Mouse (Mus musculus) heart, embryonic 15.5 days (tissue): ENCODE results near the gene Srsf10. TPM values are rescaled to one million over a fixed set of nuclear protein-coding genes. Genes with fewer than 3 reads are reported as not detected.

Experiments used
- ATAC-seq: fragments of 200-750 bp; cut with Nextera tagmentation; replicated peaks from 2 replicates; pipeline ENCODE4 v1.8.0; 2017; ENCODE audit warnings: low read depth, moderate TSS enrichment; ENCODE audit not compliant: insufficient number of reproducible peaks, insufficient read depth, low FRiP score
- H3K27ac ChIP-seq: fragments of 300-500 bp; sonication (generic); 2 replicates; pipeline ENCODE4 v1.5.1; 2015; ENCODE audit warnings: mild to moderate bottlenecking, inconsistent platforms
- H3K27me3 ChIP-seq: fragments of 300-500 bp; sonication (generic); 2 replicates; pipeline ENCODE4 v1.6.1; 2015; ENCODE audit warnings: inconsistent platforms
- H3K36me3 ChIP-seq: fragments of 300-500 bp; sonication (generic); 2 replicates; pipeline ENCODE4 v1.6.1; 2015; ENCODE audit warnings: mild to moderate bottlenecking, inconsistent platforms
- H3K4me1 ChIP-seq: fragments of 300-500 bp; sonication (generic); replicated peaks from 2 replicates; pipeline ENCODE4 v1.6.1; 2015; ENCODE audit warnings: inconsistent platforms
- H3K4me2 ChIP-seq: fragments of 300-500 bp; sonication (generic); 2 replicates; pipeline ENCODE4 v1.6.1; 2015; ENCODE audit warnings: inconsistent platforms, mild to moderate bottlenecking, moderate library complexity
- H3K4me3 ChIP-seq: fragments of 300-500 bp; sonication (generic); 2 replicates; pipeline ENCODE4 v1.5.1; 2015; ENCODE audit warnings: mild to moderate bottlenecking, inconsistent platforms
- H3K9ac ChIP-seq: fragments of 300-500 bp; sonication (generic); 2 replicates; pipeline ENCODE4 v1.6.1; 2015; ENCODE audit warnings: mild to moderate bottlenecking, inconsistent platforms
- H3K9me3 ChIP-seq: fragments of 300-500 bp; sonication (generic); replicated peaks from 2 replicates; pipeline ENCODE4 v1.6.1; 2016; ENCODE audit warnings: inconsistent platforms
- WGBS: fragments of 180-500 bp; shearing (Covaris S2); methylation state at CpG from one replicate; pipeline ENCODE4 v1.1.7; 2015; ENCODE audit warnings: mixed read lengths; 5-methylcytosine and 5-hydroxymethylcytosine counted together
- polyA plus RNA-seq: library from polyadenylated mRNA; unstranded; fragments of >200 nt; fragmentation: Nextera tagmentation; extraction: Ambion mirVana; gene quantifications from 2 replicates; pipeline ENCODE4 v1.2.1, GENCODE M21; 2015

Srsf10 gene
- polyA plus RNA-seq = 127 and 131 TPM in 2 replicates

GRCm38 (mm10) chr4:135855536-135856222 is at the start of gene Srsf10:
TSS of gene Srsf10 (plus strand) at chr4:135855747.
- Histone ChIP-seq H3K4me3 (peak within 1 kb of the TSS; percentile 97), H3K4me1 (peaks cover 40% of the 10 kb centered on the region), H3K9ac (peak within 1 kb of the TSS; percentile 96), H3K9me3 (no peaks in the 10 kb centered on the region), H3K36me3 (no peaks in the 10 kb centered on the region), H3K4me2 (peak within 1 kb of the TSS; percentile 87), H3K27me3 (no peaks in the 10 kb centered on the region), H3K27ac (peak within 1 kb of the TSS; percentile 99)
- under 1% methylated on average over 67 of the region's 67 CpGs for WGBS
- peak; percentile 93 for ATAC-seq

- no peak for ATAC-seq
- Histone ChIP-seq H3K4me1 (0 out of 2 replicates have a peak, but pooled peaks cover 3% of the 10 kb centered on the region), H3K36me3 (no peaks in the 10 kb centered on the region), H3K9ac (no peak overlapping the region), H3K9me3 (no peaks in the 10 kb centered on the region), H3K27me3 (no peaks in the 10 kb centered on the region), H3K4me3 (no peak overlapping the region), H3K4me2 (no peak overlapping the region), H3K27ac (no peak overlapping the region)
- 78% methylated on average over 7 of the region's 7 CpGs for WGBS
These were observed 40.7 kb upstream of the Srsf10 start for GRCm38 (mm10) chr4:135814896-135815295.

GRCm38 (mm10) chr4:135816905-135817622 is 38.5 kb upstream of the Srsf10 start:
- Histone ChIP-seq H3K27me3 (no peaks in the 10 kb centered on the region), H3K4me2 (no peak overlapping the region), H3K36me3 (no peaks in the 10 kb centered on the region), H3K4me3 (no peak overlapping the region), H3K9me3 (no peaks in the 10 kb centered on the region), H3K4me1 (peaks cover 4% of the 10 kb centered on the region), H3K9ac (no peak overlapping the region), H3K27ac (no peak overlapping the region)
- 34% methylated on average over 12 of the region's 12 CpGs for WGBS
- no peak for ATAC-seq

- peaks cover 4% of the 10 kb centered on the region for H3K4me1 ChIP-seq
- no peak overlapping the region for H3K4me2 ChIP-seq
- H3K27ac ChIP-seq = no peak overlapping the region
- ATAC-seq = no peak
- WGBS = 91% methylated on average over 3 of the region's 3 CpGs
- no peaks in the 10 kb centered on the region for H3K9me3 ChIP-seq
- H3K4me3 ChIP-seq = no peak overlapping the region
- no peaks in the 10 kb centered on the region for H3K36me3 ChIP-seq
- no peak overlapping the region for H3K9ac ChIP-seq
- H3K27me3 ChIP-seq = no peaks in the 10 kb centered on the region
These were observed 37.2 kb upstream of the Srsf10 start for GRCm38 (mm10) chr4:135818366-135818765.

- H3K27ac ChIP-seq = peak overlapping the region; percentile 60
- no peaks in the 10 kb centered on the region for H3K9me3 ChIP-seq
- WGBS = 47% methylated on average over 17 of the region's 17 CpGs
- no peak overlapping the region for H3K4me3 ChIP-seq
- H3K36me3 ChIP-seq = no peaks in the 10 kb centered on the region
- no peak overlapping the region for H3K4me2 ChIP-seq
- ATAC-seq = no peak
- no peaks in the 10 kb centered on the region for H3K27me3 ChIP-seq
- peaks cover 4% of the 10 kb centered on the region for H3K4me1 ChIP-seq
- no peak overlapping the region for H3K9ac ChIP-seq
These were observed 35.6 kb upstream of the Srsf10 start for GRCm38 (mm10) chr4:135819826-135820526.

GRCm38 (mm10) chr4:135821772-135822171 is 33.8 kb upstream of the Srsf10 start:
- H3K36me3 ChIP-seq = no peaks in the 10 kb centered on the region
- H3K27me3 ChIP-seq = no peaks in the 10 kb centered on the region
- peaks cover 4% of the 10 kb centered on the region for H3K4me1 ChIP-seq
- no peak for ATAC-seq
- H3K9ac ChIP-seq = no peak overlapping the region
- H3K27ac ChIP-seq = no peak overlapping the region
- no peak overlapping the region for H3K4me2 ChIP-seq
- no peak overlapping the region for H3K4me3 ChIP-seq
- H3K9me3 ChIP-seq = no peaks in the 10 kb centered on the region
- 90% methylated on average over 4 of the region's 4 CpGs for WGBS

GRCm38 (mm10) chr4:135823298-135823697 is 32.2 kb upstream of the Srsf10 start:
- Histone ChIP-seq H3K27me3 (no peaks in the 10 kb centered on the region), H3K36me3 (no peaks in the 10 kb centered on the region), H3K9me3 (no peaks in the 10 kb centered on the region), H3K27ac (no peak overlapping the region), H3K4me2 (no peak overlapping the region), H3K4me3 (no peak overlapping the region), H3K4me1 (peaks cover 7% of the 10 kb centered on the region), H3K9ac (no peak overlapping the region)
- whole genome bisulfite sequencing = 70% methylated on average over 2 of the region's 2 CpGs
- no peak for ATAC-seq

GRCm38 (mm10) chr4:135824254-135824653 is 31.3 kb upstream of the Srsf10 start:
- Histone ChIP-seq H3K4me2 (no peak overlapping the region), H3K9me3 (no peaks in the 10 kb centered on the region), H3K27ac (no peak overlapping the region), H3K27me3 (no peaks in the 10 kb centered on the region), H3K9ac (no peak overlapping the region), H3K4me3 (no peak overlapping the region), H3K36me3 (no peaks in the 10 kb centered on the region), H3K4me1 (peaks cover 16% of the 10 kb centered on the region)
- 42% methylated on average over 8 of the region's 8 CpGs for WGBS
- ATAC-seq = no peak

- Histone ChIP-seq H3K27me3 (no peaks in the 10 kb centered on the region), H3K4me3 (0 out of 2 replicates have a peak overlapping the region, but pooled peaks have one; percentile 0), H3K36me3 (no peaks in the 10 kb centered on the region), H3K4me1 (peaks cover 14% of the 10 kb centered on the region), H3K9ac (no peak overlapping the region), H3K27ac (peak overlapping the region; percentile 77), H3K4me2 (peak overlapping the region; percentile 42), H3K9me3 (no peaks in the 10 kb centered on the region)
- WGBS = 13% methylated on average over 11 of the region's 11 CpGs
- ATAC-seq = peak; percentile 76
These were observed 27.1 kb upstream of the Srsf10 start for GRCm38 (mm10) chr4:135828491-135828890.

- 60% methylated on average over 11 of the region's 11 CpGs for WGBS
- H3K4me3 ChIP-seq = no peak overlapping the region
- no peaks in the 10 kb centered on the region for H3K9me3 ChIP-seq
- no peak overlapping the region for H3K4me2 ChIP-seq
- H3K27ac ChIP-seq = peak overlapping the region; percentile 10; the same call in 1 of the 2 replicates
- ATAC-seq = no peak
- H3K27me3 ChIP-seq = no peaks in the 10 kb centered on the region
- H3K36me3 ChIP-seq = no peaks in the 10 kb centered on the region
- H3K9ac ChIP-seq = no peak overlapping the region
- peaks cover 14% of the 10 kb centered on the region for H3K4me1 ChIP-seq
These were observed 23.5 kb upstream of the Srsf10 start for GRCm38 (mm10) chr4:135832070-135832469.
